Mouse (Mus musculus): ENCODE data around the gene Nek11. TPM values are rescaled to one million over a fixed set of nuclear protein-coding genes. Genes with fewer than 3 reads are reported as not detected.

Nek11 gene
- total RNA-seq (2021) = not detected

- peak; percentile 95 to 97 for DNase-seq
- intact Hi-C loops (cut with DNase I) = loop anchor here (5.0 to 10.0 kb wide), 3 partner anchors 217 to 1130 kb away; partner anchors contain the start of genes Dnajc13 and Nudt16
Observed at GRCm38 (mm10) chr9:105395218-105395627, at the start of gene Nek11, which contains the start of gene Aste1. Gene Nek11, minus strand, starts transcription at chr9:105395524. Gene Aste1, plus strand, starts transcription at chr9:105395392.

DNA sequence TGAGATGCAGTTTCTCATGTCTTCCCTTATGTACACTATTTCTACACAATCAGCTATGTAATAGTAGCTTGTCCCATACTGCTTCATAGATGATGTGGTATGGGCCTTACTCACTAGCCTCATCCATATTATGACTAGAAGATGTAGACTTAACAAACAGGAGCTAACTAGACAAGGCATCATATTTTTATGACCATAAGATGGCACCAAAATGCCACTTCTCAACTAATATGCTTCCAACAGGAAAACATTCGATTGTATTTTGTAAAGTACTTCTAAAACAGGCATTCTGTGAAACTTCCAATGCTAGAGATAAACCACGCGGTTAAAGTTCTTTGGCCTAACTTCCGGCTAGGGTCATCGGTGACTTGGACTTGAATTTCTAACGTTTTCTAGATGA, 13.2 kb upstream of the Nek11 start:
- intact Hi-C loops (cut with DNase I) = no loop called here
- DNase-seq = no peak

- DNase-seq = no peak
- intact Hi-C loops (cut with DNase I) = loop anchor here (5.0 to 10.0 kb wide), 5 partner anchors 218 to 1130 kb away; partner anchors contain the start of genes Dnajc13, Mrpl3 and Nudt16
Observed at GRCm38 (mm10) chr9:105394720-105395119, 604 bp downstream of the Nek11 start.

DNA sequence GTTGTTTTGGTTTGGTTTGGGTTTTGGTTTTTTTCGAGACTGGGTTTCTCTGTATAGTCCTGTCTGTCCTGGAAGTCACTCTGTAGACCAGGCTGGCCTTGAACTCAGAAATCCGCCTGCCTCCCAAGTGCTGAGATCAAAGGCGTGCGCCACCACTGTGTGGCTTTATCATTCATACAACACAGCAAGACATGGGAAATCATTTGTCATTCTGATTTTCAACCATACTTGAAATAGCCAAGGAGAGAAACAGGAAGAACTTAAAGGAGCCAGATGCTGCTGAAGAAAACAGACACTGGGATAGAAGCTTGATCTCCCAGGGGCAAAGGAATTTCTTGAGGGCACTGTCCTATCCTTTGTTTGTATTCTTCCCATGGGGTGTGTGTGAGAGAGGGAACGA, 4.7 kb downstream of the Nek11 start:
- intact Hi-C loops (cut with DNase I) = loop anchor here (5.0 to 10.0 kb wide), 3 partner anchors 338 to 1126 kb away; partner anchors contain the start of genes Dnajc13 and Mrpl3

DNA sequence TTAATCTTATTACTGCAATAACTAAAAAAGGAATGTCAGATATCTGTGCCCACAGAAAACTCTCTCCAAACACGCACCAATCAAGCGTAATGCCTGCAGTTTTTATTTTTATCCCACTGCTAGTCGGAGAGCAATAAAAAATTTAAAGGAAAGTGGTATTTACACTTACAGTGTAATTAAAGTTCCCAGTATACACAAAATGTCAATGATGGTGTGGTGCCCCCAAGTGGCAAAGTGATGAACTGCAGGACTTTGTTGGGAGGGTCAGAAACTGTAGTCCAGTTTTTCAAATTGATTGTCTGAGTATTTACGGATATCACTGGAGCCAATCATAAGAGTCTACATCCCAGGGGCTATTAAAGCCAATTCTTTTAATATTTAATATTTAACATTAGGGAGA, 6.0 kb downstream of the Nek11 start:
- intact Hi-C loops (cut with DNase I) = loop anchor here (2.0 to 5.0 kb wide), 2 partner anchors 814 to 932 kb away; no protein-coding TSS in a partner anchor
- DNase-seq = peak; percentile 70 to 87

More for the DNA sequence above, 4.7 kb downstream of the Nek11 start:
- no peak for DNase-seq

- intact Hi-C loops (cut with DNase I) = loop anchor here (5.0 kb wide), 1 partner anchor 930 kb away; no protein-coding TSS in a partner anchor
- no peak for DNase-seq
Observed at GRCm38 (mm10) chr9:105387403-105387802, 7.9 kb downstream of the Nek11 start.

DNA sequence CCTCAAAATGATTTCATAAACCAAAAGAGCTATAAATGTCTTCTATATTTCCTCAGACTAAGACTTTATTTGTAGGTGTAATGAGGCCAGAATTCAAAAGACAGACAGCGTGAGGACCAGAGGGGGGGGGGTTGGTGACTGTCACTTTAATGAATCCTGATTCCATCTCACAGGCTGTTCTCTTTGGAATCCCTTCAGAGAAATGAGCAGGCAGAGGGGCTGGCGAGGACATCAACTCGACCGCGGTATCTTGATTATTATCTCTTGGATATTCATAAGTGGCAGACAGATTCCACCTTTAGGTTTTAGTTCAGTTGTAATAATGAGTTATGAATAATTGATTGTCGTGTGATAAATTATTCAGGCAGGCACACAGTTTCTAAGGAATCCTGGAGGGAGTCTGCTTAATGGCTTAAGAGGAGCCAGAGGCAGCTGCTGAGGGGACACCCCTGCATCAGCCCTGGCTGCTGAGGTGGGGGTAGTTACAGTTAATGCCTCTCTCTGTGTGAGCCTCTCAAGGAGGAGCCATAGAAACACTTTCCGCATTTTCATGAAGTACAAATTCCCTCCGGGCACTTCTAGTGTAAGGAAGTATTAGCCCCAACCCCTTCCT, 15.7 kb downstream of the Nek11 start:
- no peak for DNase-seq
- intact Hi-C loops (cut with DNase I) = no loop called here

- intact Hi-C loops (cut with DNase I) = no loop called here
- no peak for DNase-seq
Observed at GRCm38 (mm10) chr9:105377622-105378021, 17.7 kb downstream of the Nek11 start.

DNA sequence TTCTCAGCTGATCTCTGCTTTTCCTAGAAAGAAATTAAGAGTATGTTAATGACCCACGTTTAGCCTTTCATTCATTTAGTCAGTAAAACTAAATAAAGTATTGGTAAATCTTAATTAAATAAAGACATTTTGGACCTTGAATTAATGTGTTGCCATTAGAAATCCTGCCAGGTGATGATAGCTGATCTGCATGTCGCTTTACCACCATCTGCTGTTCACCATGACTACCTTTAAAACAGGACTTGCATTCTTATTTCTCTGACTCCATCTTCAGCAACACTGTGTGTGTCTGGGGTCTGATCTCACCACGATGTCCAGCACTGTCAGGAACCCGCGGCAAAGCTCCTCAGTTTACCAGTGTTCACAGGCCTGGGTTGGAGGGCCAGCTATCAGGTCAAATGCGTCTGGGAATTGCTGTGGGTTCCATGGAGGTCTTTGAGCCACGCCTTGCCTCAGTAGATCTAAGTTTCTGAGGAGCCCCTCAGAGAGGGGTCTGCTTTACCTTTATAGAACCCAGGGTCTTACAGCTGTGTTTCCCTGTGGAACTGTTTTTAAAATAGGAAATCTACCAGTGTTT, 18.3 kb downstream of the Nek11 start:
- DNase-seq = no peak
- intact Hi-C loops (cut with DNase I) = no loop called here

GRCm38 (mm10) chr9:105376411-105376810, 18.9 kb downstream of the Nek11 start:
- intact Hi-C loops (cut with DNase I) = no loop called here
- no peak for DNase-seq

DNA sequence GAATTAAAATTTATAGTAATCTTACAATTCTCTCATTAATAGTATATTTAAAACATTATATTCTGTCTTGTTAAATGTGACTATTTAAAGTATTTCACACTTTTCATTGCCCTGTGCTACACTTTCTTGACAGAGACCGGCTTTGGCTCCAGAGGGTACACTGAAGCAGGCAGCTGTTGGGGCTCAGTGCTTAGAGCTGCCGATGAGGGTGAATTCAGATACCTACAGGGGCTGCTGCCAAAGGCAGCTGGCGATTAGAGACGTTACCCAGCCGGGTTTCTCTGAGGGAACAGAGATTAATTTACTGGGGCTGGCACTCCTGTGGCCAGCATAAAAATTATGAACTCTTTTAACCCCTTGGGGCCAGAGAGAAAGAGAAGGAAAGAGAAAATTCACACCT, 21.0 kb downstream of the Nek11 start:
- intact Hi-C loops (cut with DNase I) = no loop called here
- DNase-seq = no peak

DNA sequence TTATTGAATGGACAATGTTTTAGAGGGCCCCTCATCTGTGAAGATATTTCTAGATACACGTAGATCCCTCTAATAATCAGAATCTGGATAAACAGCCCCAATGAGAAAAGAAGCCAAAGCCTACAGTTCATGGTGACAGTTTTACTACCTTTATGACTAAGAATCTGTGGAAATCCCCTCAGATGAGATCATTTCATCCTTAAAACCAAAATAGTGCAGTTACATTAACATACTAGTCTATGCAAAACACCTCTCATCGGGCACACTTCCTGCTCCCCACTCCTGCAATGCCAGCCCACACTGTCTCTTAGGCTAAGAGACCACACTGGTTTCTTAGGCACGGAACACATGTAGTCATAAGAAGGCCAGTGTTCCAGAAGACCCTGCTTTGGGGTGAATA, 26.7 kb downstream of the Nek11 start:
- DNase-seq = no peak
- intact Hi-C loops (cut with DNase I) = no loop called here

GRCm38 (mm10) chr9:105366199-105366598, 29.1 kb downstream of the Nek11 start:
- intact Hi-C loops (cut with DNase I) = no loop called here
- DNase-seq = no peak

- no peak for DNase-seq
- intact Hi-C loops (cut with DNase I) = no loop called here
Observed at GRCm38 (mm10) chr9:105363520-105364231, 31.6 kb downstream of the Nek11 start.

DNA sequence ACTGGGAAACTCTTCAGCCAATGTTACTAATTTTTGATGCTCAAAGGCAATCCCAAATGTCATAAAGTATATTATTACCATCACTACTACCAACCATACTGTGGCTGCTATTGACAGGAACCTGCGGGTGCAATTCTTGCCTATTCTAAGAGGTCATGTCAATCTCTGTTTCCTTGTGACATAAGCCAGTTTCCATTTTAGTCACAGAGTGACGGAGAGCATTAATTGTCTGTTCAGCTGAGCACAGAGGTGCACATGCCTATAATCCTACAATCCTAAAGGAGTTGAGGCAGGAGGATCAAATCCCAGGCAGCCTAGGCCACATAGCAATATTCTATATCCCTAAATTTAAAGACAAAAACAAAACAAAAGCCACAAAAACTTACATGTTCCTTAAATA, 33.1 kb downstream of the Nek11 start:
- intact Hi-C loops (cut with DNase I) = no loop called here
- DNase-seq = no peak

- no peak for DNase-seq
- intact Hi-C loops (cut with DNase I) = no loop called here
Observed at GRCm38 (mm10) chr9:105349034-105349433, 46.3 kb downstream of the Nek11 start.

DNA sequence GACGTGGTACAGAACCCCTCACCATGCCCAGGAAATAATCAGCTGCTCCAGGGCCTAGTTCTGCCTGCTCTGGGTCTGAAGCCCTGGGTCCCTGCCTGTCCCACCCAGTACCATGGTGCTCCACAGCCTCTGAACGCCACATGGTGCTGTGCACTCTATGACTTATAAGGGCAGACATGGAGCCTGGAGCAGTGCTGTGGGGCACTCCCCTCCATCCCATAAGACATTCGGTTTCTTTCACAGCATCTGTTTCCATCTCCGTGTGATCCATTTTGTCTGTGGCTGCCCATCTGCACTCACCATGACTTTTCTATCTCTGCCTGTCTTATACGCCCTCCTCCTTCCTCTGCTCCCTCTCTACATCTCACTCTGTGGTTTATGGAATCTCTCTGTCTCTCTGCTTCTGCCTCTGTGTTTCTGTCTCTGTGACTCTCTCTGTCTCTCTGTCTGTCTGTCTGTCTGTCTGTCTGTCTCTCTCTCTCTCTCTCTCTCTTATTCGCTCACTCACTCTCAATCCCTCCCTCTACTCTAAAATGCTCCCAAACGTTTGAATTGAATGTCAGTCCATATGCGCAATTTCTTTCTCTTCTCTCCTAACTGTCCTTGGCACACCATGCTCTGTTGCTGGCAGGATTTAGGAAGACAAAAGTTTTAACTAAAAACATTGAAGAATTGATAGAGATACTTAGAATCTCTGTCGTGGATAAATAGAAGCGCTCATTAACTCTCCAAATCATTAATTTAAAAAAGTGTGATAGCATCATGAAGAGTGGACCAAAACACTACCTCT, 46.9 kb downstream of the Nek11 start:
- no peak for DNase-seq
- intact Hi-C loops (cut with DNase I) = no loop called here

GRCm38 (mm10) chr9:105342994-105343656, 52.2 kb downstream of the Nek11 start:
- no peak for DNase-seq
- intact Hi-C loops (cut with DNase I) = no loop called here

DNA sequence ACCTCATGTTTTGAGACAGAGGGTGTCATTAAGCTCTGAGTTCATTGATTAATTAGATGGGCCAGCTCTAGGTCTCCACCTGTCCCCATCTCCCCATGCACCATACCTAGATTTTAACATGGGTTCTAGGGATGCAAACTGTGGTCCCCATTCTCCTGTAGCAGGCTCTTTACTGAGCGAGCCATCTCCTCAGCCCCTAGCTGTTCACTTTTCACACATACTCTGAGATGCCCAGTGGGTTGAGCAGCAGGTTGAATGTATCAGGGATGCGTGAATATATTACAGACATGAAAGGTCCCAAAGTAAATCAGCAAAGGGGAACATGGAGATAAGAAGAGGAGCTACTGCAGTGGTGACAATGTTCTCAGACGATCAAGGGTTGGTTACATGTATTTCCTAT, 52.8 kb downstream of the Nek11 start:
- intact Hi-C loops (cut with DNase I) = no loop called here
- DNase-seq = no peak

GRCm38 (mm10) chr9:105332436-105333016, 62.8 kb downstream of the Nek11 start:
- DNase-seq = no peak
- intact Hi-C loops (cut with DNase I) = no loop called here
